Mouse (Mus musculus): ENCODE results near the gene Pcdh9. TPM values are rescaled to one million over a fixed set of nuclear protein-coding genes. Genes with fewer than 3 reads are reported as not detected.

Pcdh9 gene
- total RNA-seq, 4 experiments from 2014 or later, result 0.17 to 0.48 (median 0.39) TPM

GRCm38 (mm10) chr14:93564361-93564760 is 326.1 kb downstream of the Pcdh9 start:
- no peak for DNase-seq (ENCODE audit: low spot score in 2 of 2)

GRCm38 (mm10) chr14:93561577-93561976 is 328.9 kb downstream of the Pcdh9 start:
- no peak for DNase-seq (ENCODE audit: low spot score in 2 of 2)

- DNase-seq (ENCODE audit: low spot score in 2 of 2), result no peak
Measured at GRCm38 (mm10) chr14:93553771-93554170, 336.7 kb downstream of the Pcdh9 start.

- DNase-seq (ENCODE audit: low spot score in 2 of 2), result no peak
Measured at GRCm38 (mm10) chr14:93545575-93545974, 344.9 kb downstream of the Pcdh9 start.

- DNase-seq (ENCODE audit: low spot score in 2 of 2), result no peak
Measured at GRCm38 (mm10) chr14:93543970-93544627, 346.4 kb downstream of the Pcdh9 start.

- peak in 1 of 2 experiments; percentile 4 for DNase-seq (ENCODE audit: low spot score in 2 of 2)
Measured at GRCm38 (mm10) chr14:93543561-93543960, 346.9 kb downstream of the Pcdh9 start.

- no peak for DNase-seq (ENCODE audit: low spot score in 2 of 2)
Measured at GRCm38 (mm10) chr14:93534928-93535327, 355.6 kb downstream of the Pcdh9 start.

GRCm38 (mm10) chr14:93523430-93523829 is 367.0 kb downstream of the Pcdh9 start:
- no peak for DNase-seq (ENCODE audit: low spot score in 2 of 2)

GRCm38 (mm10) chr14:93520166-93520565 is 370.3 kb downstream of the Pcdh9 start:
- no peak for DNase-seq (ENCODE audit: low spot score in 2 of 2)

GRCm38 (mm10) chr14:93516679-93517078 is 373.8 kb downstream of the Pcdh9 start:
- no peak for DNase-seq (ENCODE audit: low spot score in 2 of 2)

GRCm38 (mm10) chr14:93506107-93506506 is 384.4 kb downstream of the Pcdh9 start:
- no peak for DNase-seq (ENCODE audit: low spot score in 2 of 2)

GRCm38 (mm10) chr14:93498813-93499690 is 391.4 kb downstream of the Pcdh9 start:
- DNase-seq (ENCODE audit: low spot score in 2 of 2), result peak; percentile 3 to 34

GRCm38 (mm10) chr14:93474991-93475390 is 415.5 kb downstream of the Pcdh9 start:
- no peak for DNase-seq (ENCODE audit: low spot score in 2 of 2)

GRCm38 (mm10) chr14:93472494-93472893 is 418.0 kb downstream of the Pcdh9 start:
- DNase-seq (ENCODE audit: low spot score in 2 of 2), result no peak

- DNase-seq (ENCODE audit: low spot score in 2 of 2), result no peak
Measured at GRCm38 (mm10) chr14:93463360-93463892, 427.1 kb downstream of the Pcdh9 start.

GRCm38 (mm10) chr14:93450930-93451665 is 439.4 kb downstream of the Pcdh9 start:
- DNase-seq (ENCODE audit: low spot score in 2 of 2), result no peak

- DNase-seq (ENCODE audit: low spot score in 2 of 2), result no peak
Measured at GRCm38 (mm10) chr14:93441852-93442251, 448.6 kb downstream of the Pcdh9 start.

- no peak for DNase-seq (ENCODE audit: low spot score in 2 of 2)
Measured at GRCm38 (mm10) chr14:93437226-93437625, 453.3 kb downstream of the Pcdh9 start.

GRCm38 (mm10) chr14:93416752-93417151 is 473.7 kb downstream of the Pcdh9 start:
- DNase-seq (ENCODE audit: low spot score in 2 of 2), result no peak

- no peak for DNase-seq (ENCODE audit: low spot score in 2 of 2)
Measured at GRCm38 (mm10) chr14:93415496-93415895, 475.0 kb downstream of the Pcdh9 start.

- no peak for DNase-seq (ENCODE audit: low spot score in 2 of 2)
Measured at GRCm38 (mm10) chr14:93409314-93409713, 481.2 kb downstream of the Pcdh9 start.

- DNase-seq (ENCODE audit: low spot score in 2 of 2), result no peak
Measured at GRCm38 (mm10) chr14:93407747-93408146, 482.7 kb downstream of the Pcdh9 start.

All from gastrocnemius, adult 8-10 months (tissue).